Mouse (Mus musculus) kidney, postnatal 0 days (tissue): ENCODE data around the gene Nit2. TPM values are rescaled to one million over a fixed set of nuclear protein-coding genes. Genes with fewer than 3 reads are reported as not detected.
A peak's percentile ranks its signal among the peaks of the same experiment; 100 is the strongest.

Source experiments
- ATAC-seq: fragments of 200-750 bp; cut with Nextera tagmentation; replicated peaks from 2 replicates; pipeline ENCODE4 v1.8.0; 2017; ENCODE audit warnings: low read depth, moderate number of reproducible peaks, moderate TSS enrichment, moderate library complexity; ENCODE audit not compliant: low FRiP score
- DNase-seq: peaks from one replicate; pipeline ENCODE4 v3.0.0-alpha.2; 2016; ENCODE audit warnings: low spot score
- H3K27ac ChIP-seq: fragments of 300-500 bp; sonication (generic); 2 replicates; pipeline ENCODE4 v1.5.1; 2014; ENCODE audit warnings: mild to moderate bottlenecking
- H3K27me3 ChIP-seq: fragments of 300-500 bp; sonication (generic); 2 replicates; pipeline ENCODE4 v1.6.1; 2014; ENCODE audit warnings: low read length, mixed read lengths; ENCODE audit not compliant: insufficient read depth
- H3K36me3 ChIP-seq: fragments of 300-500 bp; sonication (generic); 2 replicates; pipeline ENCODE4 v1.6.1; 2014; ENCODE audit warnings: low read length, mixed read lengths; ENCODE audit not compliant: insufficient read depth
- H3K4me1 ChIP-seq: fragments of 300-500 bp; sonication (generic); replicated peaks from 2 replicates; pipeline ENCODE4 v1.6.1; 2014; ENCODE audit warnings: antibody characterized with exemption, low read length, mixed read lengths; ENCODE audit not compliant: insufficient read depth
- H3K4me2 ChIP-seq: fragments of 300-500 bp; sonication (generic); 2 replicates; pipeline ENCODE4 v1.6.1; 2014; ENCODE audit warnings: mild to moderate bottlenecking, low read length, moderate library complexity, mixed read lengths
- H3K4me3 ChIP-seq: fragments of 300-500 bp; sonication (generic); replicated peaks from 2 replicates; pipeline ENCODE4 v1.5.1; 2014; ENCODE audit warnings: low read depth, low read length
- H3K9ac ChIP-seq: fragments of 300-500 bp; sonication (generic); 2 replicates; pipeline ENCODE4 v1.6.1; 2014; ENCODE audit warnings: low read depth, low read length
- H3K9me3 ChIP-seq: fragments of 300-500 bp; sonication (generic); replicated peaks from 2 replicates; pipeline ENCODE4 v1.6.1; 2016; ENCODE audit warnings: low read length, inconsistent platforms, mixed read lengths
- CTCF ChIP-seq: IDR thresholded peaks from 2 replicates; pipeline ENCODE4 v1.5.1; 2016; ENCODE audit warnings: antibody characterized with exemption, low read depth, mild to moderate bottlenecking, moderate library complexity
- WGBS: fragments of 180-500 bp; shearing (Covaris S2); extraction: QIAGEN DNeasy Blood & Tissue Kit; methylation state at CpG from one replicate; pipeline ENCODE4 v1.1.7; 2014; 5-methylcytosine and 5-hydroxymethylcytosine counted together
- polyA plus RNA-seq: library from polyadenylated mRNA; unstranded; fragments of >200 nt; fragmentation: Nextera tagmentation; extraction: Ambion mirVana; gene quantifications from 2 replicates; pipeline ENCODE4 v1.2.1, GENCODE M21; 2015

Nit2 gene
- 124 and 126 TPM in 2 replicates for polyA plus RNA-seq

DNA sequence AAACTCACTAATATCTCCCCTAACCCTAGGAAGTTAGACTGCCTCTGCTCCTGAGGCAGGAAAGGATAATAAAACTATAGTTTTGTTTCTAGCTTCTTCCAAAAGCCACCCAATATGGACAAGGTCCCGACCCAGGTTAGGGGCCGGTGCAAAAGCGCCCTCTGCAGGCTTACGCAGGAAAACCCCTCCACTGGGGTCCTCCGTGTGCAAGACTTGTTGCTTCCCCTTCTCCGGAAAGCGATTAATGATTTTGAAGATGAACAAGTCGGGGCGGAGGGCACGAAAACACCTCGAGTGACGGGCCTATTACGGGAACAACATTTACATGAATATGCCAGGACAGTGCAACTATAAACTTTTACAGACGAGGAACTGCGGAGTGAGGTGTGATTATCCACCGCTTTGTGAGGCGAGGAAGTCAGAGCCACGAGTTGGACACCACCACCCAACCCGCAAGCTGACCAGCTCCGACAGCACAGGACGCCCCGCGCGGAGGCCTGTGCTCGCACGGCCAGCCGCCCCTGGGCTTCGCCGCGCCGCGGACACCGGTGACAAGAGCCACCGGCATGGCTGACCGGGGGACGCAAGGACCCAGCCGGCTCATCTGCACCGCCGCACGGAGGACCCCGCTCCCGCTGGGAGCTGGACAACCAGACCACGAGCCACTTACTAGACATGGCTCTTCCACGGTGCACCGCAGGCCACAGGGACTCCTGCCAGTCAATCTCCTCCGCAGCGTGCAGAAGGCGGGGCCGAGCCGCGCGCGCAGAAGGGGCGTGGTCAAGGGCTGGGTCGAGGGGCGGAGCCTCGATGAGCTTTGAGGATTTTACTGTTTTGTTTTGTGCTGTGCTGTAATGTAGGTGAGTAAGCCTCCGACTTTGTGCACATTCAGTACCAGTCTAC lies at the start of gene Nit2:
Gene Nit2 (minus strand): TSS at position 731 of the 903 bp plus-strand sequence.
- peak; percentile 96 for ATAC-seq
- H3K4me1 ChIP-seq, result no peaks in the 10 kb centered on the region
- TF ChIP-seq CTCF, result peak; percentile 79
- peak; percentile 94 for DNase-seq
- H3K27me3 ChIP-seq, result no peaks in the 10 kb centered on the region
- peak within 1 kb of the TSS; percentile 76 for H3K4me3 ChIP-seq
- peak within 1 kb of the TSS; percentile 84 for H3K4me2 ChIP-seq
- WGBS, result 0% methylated on average over 58 of the region's 58 CpGs
- H3K9ac ChIP-seq, result peak within 1 kb of the TSS; percentile 79
- peaks cover 6% of the 10 kb centered on the region; the same call in 1 of the 2 replicates for H3K36me3 ChIP-seq
- peak within 1 kb of the TSS; percentile 94 for H3K27ac ChIP-seq
- no peaks in the 10 kb centered on the region for H3K9me3 ChIP-seq

DNA sequence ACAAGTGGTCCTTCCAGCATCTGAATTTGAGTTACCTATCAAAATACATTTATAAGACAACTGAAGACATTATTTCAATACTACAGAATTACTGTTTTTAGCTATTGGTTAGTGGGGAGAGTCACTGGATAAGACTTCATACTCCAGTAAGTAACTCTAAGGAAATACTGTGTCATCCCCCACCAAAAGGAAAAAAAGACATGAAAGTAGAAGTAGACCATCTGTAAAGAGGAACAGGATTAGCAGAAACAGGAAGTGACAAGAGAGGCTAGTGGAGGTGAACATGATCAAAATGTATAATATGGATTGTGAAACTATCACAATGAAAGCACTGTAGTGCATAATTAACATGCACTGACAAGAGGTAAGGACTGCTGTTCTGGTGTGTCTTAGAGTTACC lies 48.8 kb upstream of the Nit2 start:
- H3K36me3 ChIP-seq, result peaks cover 29% of the 10 kb centered on the region
- no peaks in the 10 kb centered on the region for H3K9me3 ChIP-seq
- no peak for DNase-seq

DNA sequence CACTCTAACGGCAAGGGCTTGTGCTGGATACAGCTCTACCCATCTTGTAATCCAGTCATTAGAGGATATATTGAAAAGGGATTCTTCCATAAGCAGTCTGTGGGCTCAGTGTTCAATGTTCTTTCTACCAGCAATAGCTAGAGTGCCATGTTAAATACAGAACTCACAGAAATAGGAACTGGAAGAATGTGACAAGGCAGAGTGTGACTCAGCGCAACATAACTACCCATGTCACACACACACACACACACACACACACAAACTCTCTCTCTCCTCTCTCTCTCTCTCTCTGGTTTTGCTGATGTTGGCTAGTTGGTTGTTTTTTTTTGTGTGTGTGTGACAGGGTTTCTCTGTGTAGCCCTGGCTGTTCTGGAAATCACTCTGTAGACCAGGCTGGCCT lies 43.9 kb upstream of the Nit2 start:
- Histone ChIP-seq H3K9me3 (no peaks in the 10 kb centered on the region), H3K27me3 (no peaks in the 10 kb centered on the region), H3K4me3 (no peak overlapping the region), H3K4me1 (no peaks in the 10 kb centered on the region), H3K4me2 (no peak overlapping the region), H3K36me3 (peaks cover 23% of the 10 kb centered on the region), H3K9ac (no peak overlapping the region), H3K27ac (no peak overlapping the region)
- DNase-seq (no peak), ATAC-seq (no peak)
- 91% methylated on average over 2 of the region's 2 CpGs for WGBS
- no peak for TF ChIP-seq CTCF

More for the DNA sequence above, 48.8 kb upstream of the Nit2 start:
- Histone ChIP-seq H3K4me2 (no peak overlapping the region), H3K4me3 (no peak overlapping the region), H3K27me3 (no peaks in the 10 kb centered on the region), H3K4me1 (no peaks in the 10 kb centered on the region), H3K9ac (no peak overlapping the region), H3K27ac (no peak overlapping the region)
- no peak for TF ChIP-seq CTCF
- no peak for ATAC-seq

DNA sequence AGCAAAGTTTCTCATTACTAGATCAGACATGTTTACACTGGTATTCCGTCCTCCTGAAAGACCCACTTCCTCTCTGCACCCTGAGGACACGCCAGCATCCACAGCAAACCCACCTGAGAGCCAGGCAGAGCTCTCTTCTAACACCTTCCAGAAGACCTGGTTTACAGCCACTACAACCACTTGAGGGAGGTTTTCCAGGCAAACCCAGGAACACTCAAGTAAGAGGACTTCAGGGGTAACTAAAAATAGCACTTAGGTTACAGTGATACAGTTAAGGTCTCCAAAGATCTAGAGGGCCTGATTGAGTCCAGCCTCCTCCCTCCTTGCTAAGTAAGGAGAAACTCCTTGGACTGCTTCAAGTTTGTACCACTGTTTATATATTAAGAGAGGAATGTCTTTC lies 41.2 kb upstream of the Nit2 start:
- 87% methylated on average over 2 of the region's 2 CpGs for WGBS
- DNase-seq (no peak), ATAC-seq (no peak)
- Histone ChIP-seq H3K36me3 (peaks cover 23% of the 10 kb centered on the region), H3K4me3 (no peak overlapping the region), H3K27ac (no peak overlapping the region), H3K4me1 (no peaks in the 10 kb centered on the region), H3K27me3 (no peaks in the 10 kb centered on the region), H3K9ac (no peak overlapping the region), H3K9me3 (no peaks in the 10 kb centered on the region), H3K4me2 (no peak overlapping the region)
- no peak for TF ChIP-seq CTCF

DNA sequence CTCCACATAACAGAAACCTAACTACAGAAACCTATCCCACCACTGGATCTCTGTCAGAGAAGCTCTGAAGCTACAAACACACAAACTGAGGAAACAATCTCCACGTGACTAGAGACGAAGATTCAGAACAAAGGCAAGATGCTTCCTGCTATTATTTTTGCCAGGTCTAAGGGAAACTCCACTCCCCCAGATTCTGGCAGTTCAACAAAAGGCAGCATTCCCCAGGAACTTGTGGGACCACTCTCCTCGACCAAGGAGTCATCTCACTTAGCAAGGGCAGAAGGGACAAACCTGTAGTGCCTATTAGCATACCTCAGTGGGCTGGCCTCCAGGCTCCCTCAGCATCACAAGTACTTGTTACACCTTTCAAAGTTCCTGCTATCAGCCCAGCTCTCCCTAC lies 30.1 kb upstream of the Nit2 start:
- peak; percentile 10 for DNase-seq
- Histone ChIP-seq H3K27me3 (no peaks in the 10 kb centered on the region), H3K4me1 (no peaks in the 10 kb centered on the region), H3K4me2 (no peak overlapping the region), H3K9ac (no peak overlapping the region), H3K4me3 (no peak overlapping the region), H3K27ac (no peak overlapping the region), H3K36me3 (peaks cover 12% of the 10 kb centered on the region), H3K9me3 (no peaks in the 10 kb centered on the region)
- 49% methylated on average over 3 of the region's 3 CpGs for WGBS
- no peak for ATAC-seq
- TF ChIP-seq CTCF, result no peak

DNA sequence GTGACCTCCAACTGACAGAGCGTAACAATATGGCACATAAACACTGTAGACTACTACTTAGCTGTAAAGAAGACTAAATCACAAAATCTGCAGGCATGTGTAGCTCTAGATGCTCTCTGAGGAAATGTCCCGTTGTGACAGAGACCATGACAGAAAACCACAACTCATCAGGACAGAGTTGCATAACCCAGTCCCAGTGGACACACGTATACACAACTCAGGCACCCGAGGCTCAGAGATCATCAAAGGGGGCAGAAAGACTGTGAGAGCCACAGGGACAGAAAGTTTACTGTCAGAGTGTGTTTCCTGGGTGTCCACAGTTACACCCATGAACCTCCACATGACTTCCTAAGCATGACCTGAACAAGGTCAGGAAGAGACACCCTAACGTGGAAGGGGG lies 29.4 kb upstream of the Nit2 start:
- peaks cover 19% of the 10 kb centered on the region for H3K36me3 ChIP-seq
- ATAC-seq (no peak), DNase-seq (no peak)
- H3K27ac ChIP-seq, result no peak overlapping the region
- TF ChIP-seq CTCF, result no peak
- H3K9me3 ChIP-seq, result no peaks in the 10 kb centered on the region
- H3K9ac ChIP-seq, result no peak overlapping the region
- no peak overlapping the region for H3K4me2 ChIP-seq
- H3K27me3 ChIP-seq, result no peaks in the 10 kb centered on the region
- WGBS, result 82% methylated on average over 5 of the region's 5 CpGs
- no peaks in the 10 kb centered on the region for H3K4me1 ChIP-seq
- no peak overlapping the region for H3K4me3 ChIP-seq
